Mouse (Mus musculus): ENCODE measurements at regions not wholly inside any gene's neighbourhood (a gene's known extent, or its start where the extent isn't known, plus 50 kb on each side); places are given as distances from the start of the nearest gene placed in this dataset.

DNA sequence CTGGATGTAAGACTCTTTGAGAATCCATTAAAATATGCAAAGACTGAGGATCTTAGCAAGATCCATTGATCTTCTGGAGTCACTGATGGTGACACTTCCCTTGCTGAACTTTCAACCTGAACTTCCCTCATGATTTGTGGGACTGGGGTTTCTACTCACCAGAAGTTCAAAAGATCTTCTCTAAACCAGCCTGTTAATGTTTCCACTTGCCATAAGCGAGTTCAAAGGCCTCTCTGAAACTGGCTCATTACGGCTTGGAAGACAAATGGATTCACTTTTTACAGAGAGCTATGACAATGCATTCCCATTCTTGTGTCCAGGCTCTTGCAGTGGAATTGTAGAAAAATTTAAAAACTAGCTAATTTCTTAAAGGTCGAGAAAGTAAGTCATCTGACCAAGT is 102.6 kb downstream of the Plk2 start:
- Histone ChIP-seq H3K4me1 (replicated peaks) (peaks cover 7% of the 10 kb centered on the region), H3K27me3 (ENCODE audit: insufficient read depth, poor library complexity, severe bottlenecking) (no peaks in the 10 kb centered on the region), H3K9me3 (no peaks in the 10 kb centered on the region), H3K36me3 (no peaks in the 10 kb centered on the region), H3K27ac (no peak overlapping the region), H3K4me3 (no peak overlapping the region)
- DNase-seq (ENCODE audit: low spot score) = no peak
- WGBS = 95% methylated on average over 3 of the region's 3 CpGs

DNA sequence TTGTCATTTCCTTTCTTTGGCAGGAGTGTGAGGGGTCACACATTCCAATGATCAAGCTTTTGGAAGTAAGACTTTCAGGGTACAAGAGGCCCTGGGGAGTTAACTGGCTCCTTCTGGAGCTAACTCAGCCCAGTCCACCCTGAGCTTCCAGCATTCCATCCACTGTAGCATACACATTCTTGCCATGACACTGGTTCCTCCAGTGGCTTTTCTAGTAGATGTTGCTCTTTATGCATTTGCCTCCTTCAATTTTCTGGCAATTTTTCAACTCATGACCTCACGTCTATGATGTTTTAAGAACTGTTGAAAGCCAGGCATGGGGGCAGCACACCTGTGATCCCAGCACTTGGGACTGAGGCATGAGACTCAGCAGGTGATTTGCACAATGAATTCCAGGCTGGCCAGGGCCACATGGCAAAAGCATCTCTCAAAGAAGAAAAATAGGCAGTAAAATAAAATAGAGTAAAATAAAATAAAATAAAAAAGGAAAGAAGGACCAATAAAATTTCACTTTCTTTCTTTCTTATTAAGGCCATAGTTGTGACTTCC is 113.0 kb downstream of the Plk2 start:
- Histone ChIP-seq H3K27ac (no peak overlapping the region), H3K27me3 (ENCODE audit: insufficient read depth, poor library complexity, severe bottlenecking) (no peaks in the 10 kb centered on the region), H3K4me3 (no peak overlapping the region), H3K36me3 (no peaks in the 10 kb centered on the region), H3K4me1 (replicated peaks) (no peaks in the 10 kb centered on the region), H3K9me3 (peaks cover 5% of the 10 kb centered on the region; the same call in 1 of the 2 replicates)
- WGBS = 63% methylated on average over 1 of the region's 1 CpGs
- DNase-seq (ENCODE audit: low spot score) = no peak

DNA sequence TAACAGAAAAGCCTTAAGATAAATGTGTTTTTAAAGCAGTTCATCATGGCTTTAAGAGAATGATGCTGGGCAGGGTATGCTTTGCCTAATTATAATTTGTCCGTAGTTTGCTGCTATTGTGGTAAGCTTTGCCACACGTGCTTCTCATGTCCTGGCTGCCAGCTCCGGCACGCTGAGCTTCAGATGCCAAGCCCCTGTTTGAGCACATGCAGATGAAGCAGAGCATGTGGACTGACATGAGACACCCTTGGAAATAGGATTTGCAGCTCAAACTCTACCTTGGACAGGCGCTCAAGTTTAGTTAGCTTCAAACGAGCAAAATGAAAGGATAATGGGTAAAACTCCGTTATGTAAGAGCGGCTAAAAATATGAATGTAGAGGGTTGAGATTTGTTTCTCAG is 123.1 kb downstream of the Plk2 start:
- H3K27me3 ChIP-seq (ENCODE audit: insufficient read depth, poor library complexity, severe bottlenecking) = no peaks in the 10 kb centered on the region
- 95% methylated on average over 8 of the region's 8 CpGs for WGBS
- H3K36me3 ChIP-seq = no peaks in the 10 kb centered on the region
- no peak overlapping the region for H3K27ac ChIP-seq
- H3K4me3 ChIP-seq = no peak overlapping the region
- H3K4me1 ChIP-seq (replicated peaks) = no peaks in the 10 kb centered on the region
- no peak for DNase-seq (ENCODE audit: low spot score)
- H3K9me3 ChIP-seq = no peaks in the 10 kb centered on the region

DNA sequence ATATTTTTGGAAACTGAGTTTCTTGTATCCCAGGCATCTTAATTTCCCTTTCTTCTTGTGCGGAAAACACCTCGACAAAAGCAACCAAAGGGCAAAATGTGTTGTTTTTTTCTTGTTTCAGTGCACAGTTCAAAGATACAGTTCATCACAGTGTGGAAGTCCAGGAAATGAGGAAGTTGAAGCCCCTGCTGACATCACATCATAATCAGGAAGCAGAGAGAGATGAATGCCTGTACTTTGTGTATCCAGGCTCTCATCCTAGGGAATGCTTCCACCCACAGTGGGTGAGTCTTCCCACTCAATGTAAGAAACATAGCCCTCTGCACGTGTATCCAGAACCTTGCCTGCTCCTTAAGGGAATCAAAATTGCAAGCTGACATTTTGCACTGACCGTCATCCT is 128.1 kb downstream of the Plk2 start:
- H3K4me1 ChIP-seq (replicated peaks) = no peaks in the 10 kb centered on the region
- no peak overlapping the region for H3K27ac ChIP-seq
- no peaks in the 10 kb centered on the region for H3K27me3 ChIP-seq (ENCODE audit: insufficient read depth, poor library complexity, severe bottlenecking)
- H3K4me3 ChIP-seq = no peak overlapping the region
- H3K9me3 ChIP-seq = no peaks in the 10 kb centered on the region
- no peaks in the 10 kb centered on the region for H3K36me3 ChIP-seq
- DNase-seq (ENCODE audit: low spot score) = no peak
- 93% methylated on average over 4 of the region's 4 CpGs for WGBS

DNA sequence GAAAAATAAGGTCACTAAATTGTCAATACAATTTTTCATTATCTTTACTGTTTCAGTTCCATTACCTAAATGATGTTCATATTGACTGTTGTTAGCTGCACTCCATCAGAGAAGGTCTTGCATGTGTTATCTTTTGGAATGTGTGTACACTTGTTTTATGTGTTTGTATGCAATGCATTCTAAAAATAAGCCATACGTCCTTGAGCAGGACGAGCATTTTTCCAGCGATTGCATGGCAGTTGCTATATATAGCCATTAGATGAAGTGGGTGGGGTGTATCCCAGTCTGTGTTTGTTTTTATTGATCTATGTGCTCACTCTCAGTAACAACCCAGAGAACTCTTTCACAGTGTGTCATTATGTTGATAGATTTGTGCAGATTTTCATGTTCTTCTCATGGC is 132.8 kb downstream of the Plk2 start:
- H3K27ac ChIP-seq = no peak overlapping the region
- H3K36me3 ChIP-seq = no peaks in the 10 kb centered on the region
- H3K9me3 ChIP-seq = no peaks in the 10 kb centered on the region
- whole genome bisulfite sequencing = 87% methylated on average over 3 of the region's 3 CpGs
- H3K4me3 ChIP-seq = no peak overlapping the region
- no peaks in the 10 kb centered on the region; the same call in 1 of the 2 replicates for H3K4me1 ChIP-seq (replicated peaks)
- no peak for DNase-seq (ENCODE audit: low spot score)
- H3K27me3 ChIP-seq (ENCODE audit: insufficient read depth, poor library complexity, severe bottlenecking) = no peaks in the 10 kb centered on the region

DNA sequence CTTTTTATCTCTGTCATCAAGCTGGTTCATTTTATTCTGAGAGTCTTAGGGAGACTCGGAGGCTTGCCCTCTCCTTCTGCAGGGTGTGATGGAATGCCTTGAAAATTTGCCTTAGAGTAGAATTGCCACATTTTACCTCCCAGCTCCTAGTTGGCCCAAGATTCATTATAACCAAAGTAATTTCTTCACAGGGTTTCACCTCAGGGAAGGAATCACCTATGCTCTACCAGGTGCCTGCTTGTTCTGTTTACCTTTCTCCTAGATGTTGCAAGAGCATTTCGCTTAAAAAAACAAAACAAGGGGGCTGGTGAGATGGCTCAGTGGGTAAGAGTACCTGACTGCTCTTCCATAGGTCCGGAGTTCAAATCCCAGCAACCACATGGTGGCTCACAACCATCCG is 134.8 kb downstream of the Plk2 start:
- Histone ChIP-seq H3K4me3 (no peak overlapping the region), H3K27me3 (ENCODE audit: insufficient read depth, poor library complexity, severe bottlenecking) (no peaks in the 10 kb centered on the region), H3K27ac (no peak overlapping the region), H3K9me3 (no peaks in the 10 kb centered on the region), H3K4me1 (replicated peaks) (peaks cover 14% of the 10 kb centered on the region), H3K36me3 (no peaks in the 10 kb centered on the region)
- no peak for DNase-seq (ENCODE audit: low spot score)
- WGBS = 89% methylated on average over 4 of the region's 4 CpGs

DNA sequence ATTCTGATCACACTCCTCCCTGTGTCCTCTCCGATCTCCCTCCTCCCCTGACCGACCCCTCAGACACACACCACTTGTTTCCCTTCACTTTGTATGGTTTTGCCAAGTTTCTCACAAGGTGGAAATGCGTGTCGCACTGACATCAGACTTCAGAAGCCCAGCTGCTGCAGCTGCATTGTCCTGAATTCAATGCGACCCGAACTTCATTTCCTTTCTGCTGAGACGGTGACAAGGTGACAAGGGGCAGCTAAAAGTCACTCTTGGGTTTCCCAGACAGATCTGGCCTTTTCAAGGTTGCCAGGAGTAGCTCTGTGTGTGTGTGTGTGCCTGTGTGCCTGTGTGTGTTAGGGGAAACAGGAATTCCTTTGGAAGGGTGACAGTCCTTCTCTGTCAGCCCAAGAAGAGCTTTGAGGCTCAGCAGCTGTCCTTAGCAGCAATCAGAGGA is 139.5 kb downstream of the Plk2 start:
- WGBS = 32% methylated on average over 7 of the region's 7 CpGs
- H3K36me3 ChIP-seq = no peaks in the 10 kb centered on the region
- H3K4me3 ChIP-seq = no peak overlapping the region
- H3K27me3 ChIP-seq (ENCODE audit: insufficient read depth, poor library complexity, severe bottlenecking) = no peaks in the 10 kb centered on the region
- H3K4me1 ChIP-seq (replicated peaks) = peaks cover 24% of the 10 kb centered on the region
- DNase-seq (ENCODE audit: low spot score) = peak; percentile 43
- H3K9me3 ChIP-seq = no peaks in the 10 kb centered on the region
- H3K27ac ChIP-seq = peak overlapping the region; percentile 56; the same call in 1 of the 2 replicates

DNA sequence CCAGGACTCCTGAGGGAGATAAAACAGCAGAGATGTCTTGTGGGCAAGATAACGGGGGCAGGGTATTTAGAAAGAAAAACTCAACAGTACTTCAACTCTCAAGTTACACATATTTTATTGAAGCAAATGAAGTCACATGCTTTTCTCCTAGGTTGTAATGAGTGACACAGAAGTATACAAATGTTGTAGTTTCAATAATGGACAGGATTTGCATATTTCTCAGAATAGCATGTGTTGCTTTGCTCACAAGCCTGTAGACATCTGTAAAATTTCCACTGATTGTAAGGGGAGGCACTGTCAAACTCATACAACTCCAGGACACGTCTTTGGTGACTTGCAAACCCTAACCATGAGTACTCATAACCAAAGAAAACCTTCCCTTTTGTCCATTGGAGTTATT is 140.9 kb downstream of the Plk2 start:
- Histone ChIP-seq H3K9me3 (no peaks in the 10 kb centered on the region), H3K4me1 (replicated peaks) (peaks cover 34% of the 10 kb centered on the region), H3K4me3 (no peak overlapping the region), H3K36me3 (no peaks in the 10 kb centered on the region), H3K27me3 (ENCODE audit: insufficient read depth, poor library complexity, severe bottlenecking) (no peaks in the 10 kb centered on the region), H3K27ac (no peak overlapping the region)
- 80% methylated on average over 2 of the region's 2 CpGs for WGBS
- DNase-seq (ENCODE audit: low spot score) = no peak

DNA sequence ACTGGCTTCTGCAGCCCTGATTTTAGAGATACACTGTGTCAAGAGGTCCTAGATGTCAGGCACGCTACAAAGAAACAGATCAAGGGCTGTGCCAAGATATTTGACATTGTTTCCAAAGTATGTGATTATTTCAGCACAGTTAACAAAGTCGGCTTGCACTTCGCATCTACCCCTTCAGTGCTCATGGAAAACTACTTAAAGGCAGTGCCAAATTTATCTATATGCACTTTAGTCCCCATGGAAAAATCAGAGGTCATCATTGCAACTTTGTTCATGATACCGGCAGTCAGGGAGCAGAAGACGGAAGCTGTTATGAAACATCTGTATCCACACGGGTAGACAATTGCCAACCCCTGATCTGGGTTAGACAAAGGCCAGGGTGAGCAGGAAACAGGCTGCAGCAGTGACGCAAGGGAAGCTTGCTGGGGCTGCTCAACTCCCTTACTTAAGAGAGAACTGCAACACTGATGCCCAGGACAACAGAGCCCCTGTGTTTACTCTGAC is 143.2 kb downstream of the Plk2 start:
- 68% methylated on average over 7 of the region's 7 CpGs for WGBS
- no peak overlapping the region; the same call in 1 of the 2 replicates for H3K27ac ChIP-seq

DNA sequence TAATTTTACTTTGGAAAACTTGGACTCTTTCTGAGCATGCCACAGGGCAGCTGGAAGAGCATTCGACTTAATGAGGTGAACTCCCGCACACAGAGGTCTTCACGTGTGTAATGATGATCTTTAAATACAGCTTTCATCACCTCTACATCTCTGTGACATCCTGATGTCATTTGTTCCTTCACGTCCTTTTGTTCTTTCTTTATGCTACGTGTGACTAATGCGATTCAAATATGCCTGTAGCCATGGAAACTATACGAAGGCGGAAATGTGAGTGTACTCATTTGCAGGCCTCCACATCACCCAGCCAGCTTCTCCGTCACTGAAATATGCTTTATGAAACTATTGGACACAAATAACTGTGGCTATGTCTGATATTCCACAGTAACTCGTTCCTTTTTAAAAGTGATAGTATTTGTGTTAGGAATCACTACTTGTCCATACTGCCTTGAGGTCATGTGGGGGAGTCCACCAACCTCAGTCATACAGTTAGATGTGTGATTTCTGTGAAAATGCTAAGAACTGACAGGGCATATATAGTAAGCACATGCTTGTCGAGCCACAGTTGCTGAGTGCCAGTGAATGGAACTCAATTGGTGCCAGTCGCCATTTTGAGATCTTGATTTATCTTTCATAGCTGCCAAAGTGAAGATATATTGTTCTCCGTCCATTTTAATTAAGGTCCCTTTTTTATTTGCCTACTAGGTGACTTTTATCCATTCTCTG is 145.9 kb downstream of the Plk2 start:
- Histone ChIP-seq H3K9me3 (no peaks in the 10 kb centered on the region), H3K27ac (no peak overlapping the region), H3K4me1 (replicated peaks) (peaks cover 17% of the 10 kb centered on the region; the same call in 1 of the 2 replicates), H3K4me3 (no peak overlapping the region), H3K27me3 (ENCODE audit: insufficient read depth, poor library complexity, severe bottlenecking) (no peaks in the 10 kb centered on the region), H3K36me3 (no peaks in the 10 kb centered on the region)
- WGBS = 70% methylated on average over 13 of the region's 13 CpGs
- no peak for DNase-seq (ENCODE audit: low spot score)

More for the DNA sequence above, 143.2 kb downstream of the Plk2 start:
- H3K36me3 ChIP-seq = no peaks in the 10 kb centered on the region
- H3K4me3 ChIP-seq = no peak overlapping the region
- H3K27me3 ChIP-seq (ENCODE audit: insufficient read depth, poor library complexity, severe bottlenecking) = no peaks in the 10 kb centered on the region
- DNase-seq (ENCODE audit: low spot score) = no peak
- no peaks in the 10 kb centered on the region for H3K9me3 ChIP-seq
- H3K4me1 ChIP-seq (replicated peaks) = peaks cover 35% of the 10 kb centered on the region

DNA sequence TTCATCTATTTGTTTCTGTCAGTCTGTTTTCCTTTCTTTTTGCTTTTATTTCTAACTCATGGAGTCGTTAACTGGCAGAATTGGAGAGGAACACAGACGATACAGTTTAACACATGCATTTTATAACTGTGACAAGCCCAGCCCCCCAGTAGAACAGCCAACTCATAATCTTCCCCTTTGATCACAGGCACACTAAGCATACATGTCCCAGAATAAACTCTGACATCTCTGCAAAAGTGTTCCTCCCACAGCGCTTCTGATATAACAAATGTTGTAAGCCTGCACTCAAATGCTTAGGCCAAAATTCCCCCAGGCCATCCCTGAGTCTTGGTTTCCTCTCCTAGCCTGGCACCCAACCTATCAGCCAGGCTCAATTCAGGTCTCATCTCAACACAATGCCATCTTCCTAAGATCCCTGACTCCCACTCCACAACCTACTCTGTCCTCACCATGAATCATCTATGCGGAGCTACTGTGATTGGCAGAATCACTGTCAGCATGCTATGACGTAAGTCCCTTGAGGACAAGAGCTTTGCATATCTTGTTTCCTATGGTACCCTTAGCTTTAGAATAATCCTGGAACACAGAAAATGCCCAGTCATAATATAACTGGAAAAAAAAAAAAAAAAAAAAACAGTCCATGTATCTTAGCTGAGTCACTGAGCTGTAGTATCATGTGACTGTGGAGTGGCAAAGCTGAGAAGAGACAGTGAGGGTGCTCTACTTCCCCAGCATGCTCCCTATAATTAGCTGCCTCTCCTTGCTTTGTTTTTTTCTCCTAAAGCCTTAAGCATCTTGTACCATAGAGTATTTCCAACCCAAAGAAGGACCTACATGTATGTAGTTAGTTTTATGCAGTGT is 146.7 kb downstream of the Plk2 start:
- Histone ChIP-seq H3K9me3 (no peaks in the 10 kb centered on the region), H3K27me3 (ENCODE audit: insufficient read depth, poor library complexity, severe bottlenecking) (no peaks in the 10 kb centered on the region), H3K27ac (no peak overlapping the region), H3K36me3 (no peaks in the 10 kb centered on the region), H3K4me1 (replicated peaks) (peaks cover 17% of the 10 kb centered on the region; the same call in 1 of the 2 replicates), H3K4me3 (no peak overlapping the region)
- WGBS = 93% methylated on average over 5 of the region's 5 CpGs
- DNase-seq (ENCODE audit: low spot score) = no peak

DNA sequence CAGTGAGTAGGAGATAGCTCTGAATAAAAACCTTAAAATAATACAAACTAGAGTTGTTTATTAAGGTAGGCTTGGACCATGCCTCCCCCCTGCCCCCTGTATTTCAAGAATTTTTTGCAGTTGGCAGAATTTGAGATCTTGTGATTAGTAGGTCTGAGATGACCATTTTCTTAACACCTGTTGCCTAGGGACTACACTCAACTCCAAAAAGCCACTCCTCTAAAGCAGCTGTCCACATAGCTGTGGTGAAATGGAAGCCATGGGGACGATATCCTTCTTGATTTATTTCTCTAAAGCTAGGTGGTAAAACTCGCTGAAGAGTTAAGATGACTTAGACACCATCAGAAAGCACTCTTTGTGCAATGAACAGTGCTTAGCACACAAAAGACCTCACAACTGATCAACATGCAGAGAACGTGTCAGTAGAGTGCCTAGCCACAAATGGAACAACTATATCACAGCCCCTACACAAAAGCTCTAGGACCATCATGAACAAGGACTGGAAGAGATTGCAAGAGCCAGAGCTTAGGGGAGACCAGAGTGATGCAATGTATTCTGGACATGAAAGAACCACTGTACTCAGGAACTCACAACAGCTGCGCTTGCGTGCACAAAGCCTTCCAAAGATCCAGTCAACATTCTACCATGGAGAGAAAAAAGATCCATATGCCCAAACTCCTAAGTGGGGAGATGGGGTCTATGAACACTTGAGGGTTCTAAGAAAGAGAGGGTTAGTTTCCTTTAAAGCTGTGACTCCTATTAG is 147.6 kb downstream of the Plk2 start:
- no peak for DNase-seq (ENCODE audit: low spot score)
- Histone ChIP-seq H3K27me3 (ENCODE audit: insufficient read depth, poor library complexity, severe bottlenecking) (no peaks in the 10 kb centered on the region), H3K9me3 (no peaks in the 10 kb centered on the region), H3K4me3 (no peak overlapping the region), H3K36me3 (no peaks in the 10 kb centered on the region), H3K4me1 (replicated peaks) (peaks cover 17% of the 10 kb centered on the region; the same call in 1 of the 2 replicates), H3K27ac (no peak overlapping the region)
- 89% methylated on average over 5 of the region's 5 CpGs for WGBS
